36 mouse cellular contexts compared by ENCODE assay signal in genomic region chr3:98158646-98159045, GRCm38 (mm10). TPM values are rescaled to one million over a fixed set of nuclear protein-coding genes. Genes with fewer than 3 reads are reported as not detected.
"Had no signal": no experiment of that assay in that cellular context is flagged by ENCODE, and none has a peak within 500 bp of the region (broad histone marks: within the 10 kb centered on the region; RNA-seq: fewer than 3 reads in every experiment).

No protein-coding gene starts in this region.

- DNase-seq: cerebellum, adult 8-10 months; cerebellum, adult 9-10 months; cerebellum, adult 9-11 months; cerebellum, postnatal 14 days; cerebellum, postnatal 25 days; cerebellum, postnatal 36 days; embryo, embryonic 11 days; gastrocnemius, adult 2 months; gastrocnemius, postnatal 10 days; gastrocnemius, postnatal 14 days; gastrocnemius, postnatal 25 days; gastrocnemius, postnatal 36 days; heart, adult 18-20 months; heart, adult 2 months had no signal

- H3K4me1 ChIP-seq: embryonic facial prominence, embryonic 10.5 days; embryonic facial prominence, embryonic 15.5 days; forebrain, embryonic 12.5 days; forebrain, embryonic 13.5 days; forebrain, embryonic 15.5 days had no signal

- H3K4me2 ChIP-seq: embryonic facial prominence, embryonic 12.5 days; embryonic facial prominence, embryonic 13.5 days; embryonic facial prominence, embryonic 15.5 days; forebrain, embryonic 12.5 days; forebrain, embryonic 13.5 days; forebrain, embryonic 15.5 days had no signal

- H3K9ac ChIP-seq: embryonic facial prominence, embryonic 12.5 days; embryonic facial prominence, embryonic 13.5 days; embryonic facial prominence, embryonic 15.5 days; forebrain, embryonic 12.5 days; forebrain, embryonic 13.5 days; forebrain, embryonic 15.5 days; forebrain, postnatal 0 days had no signal

- H3K36me3 ChIP-seq: embryonic facial prominence, embryonic 10.5 days; embryonic facial prominence, embryonic 12.5 days; embryonic facial prominence, embryonic 13.5 days; embryonic facial prominence, embryonic 15.5 days; forebrain, embryonic 10.5 days; forebrain, embryonic 12.5 days; forebrain, embryonic 15.5 days had no signal

- H3K9me3 ChIP-seq: embryonic facial prominence, embryonic 10.5 days; embryonic facial prominence, embryonic 12.5 days; embryonic facial prominence, embryonic 13.5 days; embryonic facial prominence, embryonic 15.5 days; forebrain, embryonic 10.5 days; forebrain, embryonic 12.5 days; forebrain, embryonic 13.5 days; forebrain, embryonic 15.5 days had no signal

- ATAC-seq: forebrain, embryonic 14.5 days had no signal

- H3K27me3 ChIP-seq: embryonic facial prominence, embryonic 12.5 days; embryonic facial prominence, embryonic 13.5 days; embryonic facial prominence, embryonic 15.5 days; forebrain, embryonic 12.5 days; forebrain, embryonic 13.5 days; forebrain, embryonic 15.5 days had no signal

- H3K4me3 ChIP-seq: embryonic facial prominence, embryonic 10.5 days; embryonic facial prominence, embryonic 12.5 days; embryonic facial prominence, embryonic 13.5 days; embryonic facial prominence, embryonic 15.5 days; erythroblast, embryonic 14.5 days; forebrain, embryonic 10.5 days; forebrain, embryonic 12.5 days; forebrain, embryonic 13.5 days; forebrain, embryonic 15.5 days; gastrocnemius, adult 2 months; heart, adult 2 months had no signal

- H3K27ac ChIP-seq: embryonic facial prominence, embryonic 10.5 days; embryonic facial prominence, embryonic 12.5 days; embryonic facial prominence, embryonic 13.5 days; embryonic facial prominence, embryonic 15.5 days; forebrain, embryonic 10.5 days; forebrain, embryonic 12.5 days; forebrain, embryonic 13.5 days; forebrain, embryonic 15.5 days; gastrocnemius, adult 2 months; heart, adult 2 months had no signal

RNA-seq across cellular contexts. Expression of gene Adam30, which starts 1.8 kb away (rescaled TPM):
- total RNA-seq: forebrain, postnatal 0 days; gastrocnemius, adult 18-20 months; gastrocnemius, adult 2 months; gastrocnemius, adult 8-10 months; gastrocnemius, postnatal 10 days; gastrocnemius, postnatal 14 days; gastrocnemius, postnatal 25 days; gastrocnemius, postnatal 36 days; gastrocnemius, postnatal 4 days; granulocyte monocyte progenitor cell, adult 5-6 weeks; heart, adult 18-20 months; heart, adult 2 months; heart, adult 8-10 months had no signal
- polyA plus RNA-seq: cortical plate, adult 2 months; embryonic facial prominence, embryonic 10.5 days; embryonic facial prominence, embryonic 11.5 days; embryonic facial prominence, embryonic 12.5 days; embryonic facial prominence, embryonic 13.5 days; embryonic facial prominence, embryonic 14.5 days; embryonic facial prominence, embryonic 15.5 days; erythroblast, embryonic 14.5 days; forebrain, embryonic 10.5 days; forebrain, embryonic 11.5 days; forebrain, embryonic 12.5 days; forebrain, embryonic 13.5 days; forebrain, embryonic 14.5 days; forebrain, embryonic 15.5 days; forebrain, embryonic 16.5 days; forebrain, postnatal 0 days; frontal cortex, adult 2 months had no signal
